Mouse (Mus musculus): ENCODE measurements at regions not wholly inside any gene's neighbourhood (a gene's known extent, or its start where the extent isn't known, plus 50 kb on each side); places are given as distances from the start of the nearest gene placed in this dataset.
A peak's percentile ranks its signal among the peaks of the same experiment; 100 is the strongest.

DNA sequence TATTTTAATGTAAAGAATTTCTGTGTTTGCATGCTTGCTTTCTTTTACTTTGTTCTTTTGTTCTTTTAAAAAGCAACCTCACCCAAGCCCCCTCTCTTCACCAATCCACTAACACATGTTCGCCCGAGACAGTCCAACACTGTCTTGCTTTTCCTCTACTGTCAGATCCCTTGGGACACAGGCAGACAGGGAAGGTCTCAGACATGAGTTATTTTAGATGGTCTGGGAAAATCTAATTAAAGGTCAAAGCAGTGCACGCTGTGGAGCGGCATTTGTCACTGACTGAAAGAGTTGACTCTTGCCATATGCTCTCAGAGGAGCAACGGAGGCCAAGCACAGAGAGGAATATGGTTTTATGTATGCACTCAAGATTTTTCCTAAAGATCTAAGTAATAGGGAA is 279.6 kb downstream of the Gm11146 start:
- peak; percentile 10 for DNase-seq (ENCODE audit: low spot score)

DNA sequence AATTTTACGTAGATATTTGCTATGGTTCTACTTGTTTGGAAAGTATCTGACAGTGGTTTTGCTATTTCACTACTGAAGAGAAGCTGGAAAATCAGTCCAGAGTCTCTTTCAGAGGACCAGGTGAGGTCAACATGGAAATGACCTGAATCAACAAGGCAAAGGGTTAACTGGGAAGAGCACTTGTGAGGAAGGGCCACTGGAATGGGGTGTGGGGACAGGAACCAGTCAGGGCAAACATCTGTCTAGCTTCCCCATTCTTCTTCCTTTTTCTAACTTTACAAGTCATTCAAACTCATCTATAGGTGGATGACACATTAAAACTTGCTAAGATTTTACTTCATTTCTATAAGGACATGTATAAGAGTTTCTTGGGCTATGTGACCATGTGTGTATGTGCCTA is 283.7 kb downstream of the Gm11146 start:
- no peak for DNase-seq (ENCODE audit: low spot score)

DNA sequence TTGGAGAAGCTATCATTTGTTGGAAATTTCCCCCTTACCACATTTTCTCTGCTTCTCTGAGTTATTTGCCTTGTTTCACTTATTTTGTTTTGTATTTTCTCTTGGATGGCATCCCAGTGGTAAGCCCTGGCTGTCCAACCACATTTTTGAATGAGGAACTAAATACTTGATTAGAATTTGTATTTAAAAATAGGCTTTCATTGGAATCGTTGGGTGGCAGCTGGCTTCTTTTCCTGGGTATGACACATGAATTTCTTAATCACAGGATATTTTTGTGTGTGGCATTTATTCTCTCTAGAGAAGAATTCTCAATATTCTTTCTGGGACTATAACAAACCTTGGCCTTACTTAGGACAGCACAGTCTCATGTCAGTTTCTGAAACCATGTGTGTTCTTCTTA is 286.5 kb downstream of the Gm11146 start:
- DNase-seq (ENCODE audit: low spot score) = no peak

DNA sequence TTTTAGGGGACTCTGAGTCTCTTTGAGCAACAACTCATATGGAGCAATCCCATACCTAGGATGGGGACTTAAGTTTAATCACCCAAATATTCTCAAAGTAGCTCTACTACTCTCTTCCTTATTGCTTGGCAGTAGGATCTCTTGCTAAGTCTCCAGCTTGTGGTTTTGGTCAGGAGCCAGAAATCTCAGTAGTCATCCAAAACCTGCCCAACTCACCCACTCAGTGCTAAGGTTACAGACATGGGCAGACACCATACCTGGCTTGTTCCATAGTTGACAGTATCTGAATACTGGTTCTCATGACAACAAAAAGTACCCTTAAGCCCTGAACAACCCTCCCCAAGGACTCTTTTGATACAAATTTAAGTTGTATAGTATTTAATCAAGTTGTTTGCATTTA is 288.7 kb downstream of the Gm11146 start:
- DNase-seq (ENCODE audit: low spot score) = no peak

DNA sequence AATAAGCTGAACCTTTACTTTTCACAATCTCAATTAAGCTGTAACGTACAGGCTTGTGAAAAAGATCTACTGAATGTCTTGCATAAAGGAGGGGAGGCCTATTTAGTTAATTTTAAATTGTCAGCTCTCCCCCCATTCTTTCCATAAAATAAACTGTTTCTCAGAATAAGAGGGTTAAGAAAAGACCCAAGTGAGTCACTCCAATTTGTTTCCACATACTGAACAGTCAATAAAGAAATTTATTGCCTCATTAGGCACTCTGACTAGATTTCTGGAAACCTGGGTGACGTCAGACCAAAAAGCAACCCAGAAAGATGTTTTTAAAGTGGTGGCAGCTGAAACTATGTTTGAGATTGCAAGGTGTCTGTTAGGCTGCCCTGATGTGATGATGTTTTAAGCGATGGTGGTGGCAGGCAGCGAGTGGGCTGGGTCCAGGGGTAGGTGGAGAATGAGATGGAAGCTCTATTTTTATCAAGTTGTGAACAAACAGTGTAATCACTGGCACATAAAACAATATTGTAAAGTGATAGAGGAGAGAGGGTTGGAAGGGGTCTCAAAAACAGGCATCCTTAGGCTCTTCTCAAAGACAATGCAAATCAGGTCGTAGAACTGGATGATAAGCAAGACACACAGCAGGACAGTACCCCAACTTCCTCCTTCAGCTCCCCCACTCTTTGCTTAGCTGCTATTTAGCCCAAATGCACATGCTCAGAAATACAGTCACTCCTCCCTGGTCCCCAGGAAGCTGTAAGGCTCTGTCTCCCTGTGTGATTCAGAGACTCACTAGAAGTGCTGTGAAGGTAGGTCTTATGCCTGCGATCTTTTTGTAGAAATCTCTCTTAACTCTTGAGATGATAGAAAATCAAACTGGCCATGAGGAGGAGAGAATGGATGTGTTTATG is 288.0 kb downstream of the Usp25 start:
- no peak for DNase-seq (ENCODE audit: low spot score)

DNA sequence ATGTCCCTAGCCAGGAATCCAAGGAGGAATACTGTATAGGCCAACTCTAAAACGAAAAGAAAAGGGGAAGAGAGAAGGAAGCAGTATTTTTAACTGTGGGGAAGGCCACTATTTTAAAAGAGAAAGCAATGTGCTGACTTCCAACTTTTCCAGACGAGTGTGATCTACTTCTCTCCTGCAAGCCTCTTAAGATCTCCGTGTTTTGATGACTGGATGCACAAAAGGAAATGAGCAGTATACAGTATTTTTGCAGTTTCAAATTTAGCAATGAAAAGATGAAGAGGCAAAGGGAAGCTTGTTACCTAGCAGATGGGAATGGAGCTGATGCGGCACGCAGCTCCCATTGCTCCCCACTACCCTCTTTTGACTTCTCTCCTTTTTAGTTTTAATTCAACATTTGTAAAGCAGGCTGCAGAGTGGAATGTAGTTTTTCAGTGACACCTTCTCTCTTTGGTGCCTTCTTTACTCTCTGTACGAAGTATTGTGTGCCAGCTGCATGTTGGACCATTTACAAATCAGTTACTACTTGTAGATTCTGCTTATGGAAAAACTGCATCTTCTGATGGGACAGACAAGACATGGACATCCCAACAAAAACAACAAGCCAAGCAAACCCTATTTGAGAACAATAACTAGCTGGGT is 287.2 kb downstream of the Usp25 start:
- DNase-seq (ENCODE audit: low spot score) = no peak

DNA sequence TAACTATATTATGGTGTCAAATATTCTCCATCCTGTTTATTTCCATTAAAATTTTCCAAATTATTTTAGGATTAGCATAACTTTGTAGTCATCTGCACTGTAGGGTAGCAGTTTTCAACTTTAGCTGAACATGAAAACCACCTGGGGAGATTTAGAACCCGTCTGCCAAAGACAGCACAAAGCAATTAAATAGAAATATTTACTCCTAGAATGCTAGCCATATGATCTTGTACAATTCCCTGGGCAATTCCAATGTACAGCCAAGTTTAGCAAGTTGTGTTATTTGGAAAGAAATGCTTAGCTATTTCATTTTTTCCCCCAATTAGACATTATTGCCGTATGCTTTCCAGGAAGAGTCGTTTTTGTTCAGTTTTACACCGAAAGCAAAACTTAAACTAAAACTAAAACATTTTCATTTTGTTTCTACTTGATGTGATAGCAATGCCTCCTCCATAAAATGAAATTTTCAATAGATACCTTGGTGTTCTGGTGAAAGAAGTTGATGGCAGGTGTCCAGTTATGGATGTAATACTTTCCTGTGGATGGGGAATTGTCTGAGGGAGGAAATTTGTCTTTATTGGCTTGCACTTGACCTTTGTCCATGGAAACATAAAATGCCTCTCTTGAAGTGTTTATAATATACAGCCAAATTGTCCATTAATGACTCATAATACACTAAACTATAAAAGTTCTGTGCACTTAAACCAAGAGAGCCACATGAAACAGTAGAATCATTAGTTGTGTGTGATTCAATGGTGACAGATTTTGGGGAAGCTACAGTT is 282.3 kb downstream of the Usp25 start:
- no peak for DNase-seq (ENCODE audit: low spot score)

DNA sequence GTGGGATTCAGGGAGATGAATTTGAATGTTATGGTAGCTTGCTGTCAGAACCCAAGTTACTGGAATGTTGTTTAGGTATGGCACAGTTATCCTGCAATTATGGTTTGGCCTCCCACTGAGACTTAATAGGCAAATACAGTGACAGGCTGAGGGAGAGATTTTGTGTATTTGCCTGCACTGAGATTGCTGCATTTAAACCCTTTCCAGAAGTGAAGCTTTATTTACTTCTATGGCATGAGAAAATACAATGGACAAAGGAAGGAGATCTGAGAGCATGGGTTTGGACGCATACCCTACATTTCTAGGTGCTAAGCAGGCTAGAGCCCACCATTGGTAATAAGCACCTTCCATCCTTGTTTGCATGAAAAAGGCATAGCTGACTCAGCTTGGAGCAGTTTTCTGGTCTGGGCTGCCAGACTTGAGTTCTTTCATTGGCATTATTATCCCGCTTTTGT is 278.8 kb downstream of the Usp25 start:
- no peak for DNase-seq (ENCODE audit: low spot score)

DNA sequence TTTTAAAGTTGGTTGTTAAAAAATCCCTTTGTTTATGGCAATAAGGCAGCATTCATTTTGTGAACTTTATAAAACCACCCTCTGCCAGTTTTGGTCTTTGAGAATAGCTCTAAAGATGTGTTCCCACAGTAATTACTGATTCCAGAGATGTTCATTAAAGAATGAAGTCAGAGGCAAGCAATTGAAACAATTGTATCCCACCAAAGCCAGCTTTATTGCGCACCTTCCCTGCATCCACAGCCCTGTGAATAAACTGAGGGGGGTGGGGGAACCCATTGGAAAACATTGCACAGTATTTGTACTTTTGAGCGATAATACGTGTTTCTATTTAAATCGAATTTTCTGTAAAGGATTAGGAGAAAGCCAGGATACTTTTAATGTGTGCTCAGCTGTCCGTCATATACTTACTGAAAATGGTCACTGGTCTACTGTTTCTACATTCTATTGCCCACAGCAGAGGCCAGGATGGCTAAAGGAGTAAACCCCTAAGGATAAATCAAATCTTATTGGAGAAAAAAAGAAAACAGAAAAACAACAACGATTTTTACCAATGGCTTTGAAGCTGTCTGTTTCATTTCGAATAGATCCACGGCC is 278.3 kb downstream of the Usp25 start:
- no peak for DNase-seq (ENCODE audit: low spot score)

DNA sequence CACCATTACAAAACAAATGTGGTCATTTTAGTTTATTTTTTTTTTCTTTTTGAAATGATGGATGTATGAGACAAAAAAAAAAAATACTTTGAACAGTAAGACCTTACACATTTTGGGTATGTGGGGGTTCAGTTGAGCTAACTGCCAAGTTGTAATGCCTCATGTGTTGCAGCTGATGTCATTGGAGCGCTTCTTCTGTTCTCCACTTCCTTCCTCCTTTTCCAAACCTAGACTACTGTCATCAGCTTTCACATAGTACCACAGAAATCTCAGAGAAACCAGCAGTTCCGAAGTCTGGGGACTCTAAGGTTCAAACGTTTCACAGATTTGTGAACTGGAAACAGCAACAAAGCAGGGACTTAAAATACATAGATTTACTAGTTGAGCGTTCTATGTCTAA is 270.7 kb downstream of the Usp25 start:
- no peak for DNase-seq (ENCODE audit: low spot score)

DNA sequence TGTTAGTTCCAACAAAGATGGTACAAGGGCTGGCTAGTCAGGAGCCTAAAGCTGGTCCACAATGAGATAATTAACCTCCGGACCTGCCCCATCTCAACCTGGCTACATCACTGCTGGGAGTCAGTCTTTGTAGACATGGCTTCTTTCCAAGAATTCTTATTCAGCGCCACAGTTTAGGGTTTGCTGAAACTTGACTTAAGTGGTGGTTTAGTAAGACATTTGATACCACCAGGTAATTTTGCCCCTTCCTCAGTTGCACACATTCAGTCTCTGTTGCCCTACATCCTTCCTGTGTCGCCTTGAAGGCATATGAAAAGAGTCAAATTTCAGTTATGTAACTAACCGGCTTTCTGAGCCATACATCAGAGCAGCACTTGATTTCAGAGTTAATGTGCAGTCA is 266.4 kb downstream of the Usp25 start:
- no peak for DNase-seq (ENCODE audit: low spot score)

DNA sequence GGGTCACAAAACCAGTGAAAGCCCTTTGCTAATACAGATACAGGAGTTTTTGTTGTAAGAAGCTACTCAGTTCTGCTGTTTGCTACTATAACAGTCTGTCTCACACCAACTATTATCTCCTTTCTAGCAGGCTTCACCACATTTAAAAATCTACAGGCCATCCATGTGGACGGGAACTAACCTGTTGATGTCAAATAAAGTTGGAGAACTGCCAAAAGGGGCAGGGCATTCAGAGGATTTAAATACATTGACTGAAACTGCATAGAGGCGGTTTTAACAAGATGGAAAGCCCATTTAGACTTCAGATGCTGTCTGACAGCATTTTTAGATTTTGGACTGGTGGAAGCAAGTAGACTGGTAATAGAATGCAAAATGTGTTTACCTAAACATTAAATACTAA is 266.0 kb downstream of the Usp25 start:
- no peak for DNase-seq (ENCODE audit: low spot score)

DNA sequence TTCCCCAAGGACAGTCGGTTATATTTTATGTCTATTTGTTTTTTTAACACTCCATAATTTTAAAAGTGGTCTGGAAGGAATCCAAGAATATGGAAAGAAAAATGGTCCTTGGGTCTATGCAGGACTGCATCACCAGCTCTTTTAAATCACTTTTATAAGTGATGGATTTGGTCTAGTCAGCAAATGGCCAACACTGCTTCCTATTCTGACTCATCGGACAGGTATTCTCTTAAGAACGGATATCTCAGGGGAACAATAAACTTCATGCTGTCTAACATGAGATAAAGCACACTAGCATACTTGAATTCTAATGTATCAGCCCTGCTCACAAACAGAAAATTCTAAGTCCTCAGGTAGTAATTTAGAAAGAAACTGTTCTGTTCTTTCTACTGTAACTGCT is 259.8 kb downstream of the Usp25 start:
- DNase-seq (ENCODE audit: low spot score) = no peak

DNA sequence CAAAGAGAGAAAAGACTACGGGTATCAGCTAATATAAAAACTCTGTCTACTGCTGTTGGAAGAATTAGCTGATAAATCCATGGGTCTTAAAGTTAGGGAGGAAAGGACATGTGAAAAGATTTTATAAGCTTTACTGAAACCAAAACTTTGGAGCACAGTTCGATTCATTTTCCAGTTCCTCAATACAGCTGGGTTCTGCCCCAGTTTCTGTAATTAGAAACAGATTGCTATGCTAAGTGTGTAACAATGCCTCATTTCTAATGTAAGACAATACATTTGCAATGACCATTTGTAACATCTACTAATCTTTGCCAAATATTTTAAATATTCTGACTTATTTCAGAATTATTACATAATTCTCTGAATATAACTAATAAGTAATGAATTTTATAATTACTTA is 255.4 kb downstream of the Usp25 start:
- no peak for DNase-seq (ENCODE audit: low spot score)

DNA sequence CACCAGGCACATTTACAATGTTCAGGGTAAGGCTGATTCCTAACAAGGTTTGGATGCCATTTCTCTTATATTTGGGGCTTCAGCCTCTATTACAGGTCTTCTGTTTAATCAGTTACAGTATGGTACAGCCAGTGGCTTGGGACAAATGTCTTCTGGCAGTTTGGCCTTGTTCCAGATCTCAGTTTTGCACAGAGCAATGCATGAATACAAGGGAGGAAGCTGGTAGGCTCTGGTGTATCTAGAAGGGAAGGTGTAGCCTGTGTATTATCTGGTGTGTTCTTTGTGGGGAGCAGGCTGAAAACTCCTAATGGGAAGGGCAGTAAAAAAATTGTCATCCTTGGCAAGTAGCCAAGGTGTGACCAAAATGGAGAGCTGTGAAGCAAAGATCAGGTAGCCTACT is 254.2 kb downstream of the Usp25 start:
- no peak for DNase-seq (ENCODE audit: low spot score)

DNA sequence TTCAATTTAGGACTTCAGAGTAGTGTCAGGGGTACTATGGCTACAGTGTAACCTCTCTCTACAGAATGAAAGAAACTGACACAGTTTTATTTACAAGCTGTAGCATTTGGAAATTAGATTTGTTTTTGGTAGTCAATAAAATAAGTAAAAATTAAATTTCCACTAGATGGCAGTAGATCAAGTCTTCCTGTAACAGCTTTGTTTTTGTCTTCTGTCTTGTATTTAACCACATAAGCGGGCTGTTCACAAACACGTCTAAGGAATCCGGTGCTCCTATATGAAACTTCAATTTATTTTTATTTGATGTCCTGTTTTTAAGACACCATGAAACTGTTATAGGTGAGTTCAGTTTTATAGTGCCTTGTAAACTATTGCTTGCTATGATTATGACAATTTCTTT is 238.8 kb downstream of the Usp25 start:
- no peak for DNase-seq (ENCODE audit: low spot score)

DNA sequence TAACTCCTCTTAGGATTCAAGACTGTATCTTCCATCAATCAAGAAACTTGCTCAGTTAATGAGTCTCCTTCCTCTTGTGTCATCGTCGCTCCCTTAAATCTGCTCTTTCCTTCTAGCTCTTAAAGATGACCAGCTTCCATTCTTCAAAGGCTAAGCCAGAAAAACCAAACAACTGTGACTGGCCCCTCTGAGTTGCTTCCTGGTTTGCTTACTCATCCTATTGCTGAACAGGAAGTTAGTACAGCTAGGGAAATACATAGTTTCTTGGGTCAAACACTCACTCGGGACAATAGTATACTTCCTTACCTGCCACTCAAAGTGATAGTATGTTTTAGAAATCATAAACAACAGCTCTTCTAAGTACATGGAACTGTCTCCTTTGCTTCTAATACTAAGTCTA is 237.9 kb downstream of the Usp25 start:
- DNase-seq (ENCODE audit: low spot score) = no peak

DNA sequence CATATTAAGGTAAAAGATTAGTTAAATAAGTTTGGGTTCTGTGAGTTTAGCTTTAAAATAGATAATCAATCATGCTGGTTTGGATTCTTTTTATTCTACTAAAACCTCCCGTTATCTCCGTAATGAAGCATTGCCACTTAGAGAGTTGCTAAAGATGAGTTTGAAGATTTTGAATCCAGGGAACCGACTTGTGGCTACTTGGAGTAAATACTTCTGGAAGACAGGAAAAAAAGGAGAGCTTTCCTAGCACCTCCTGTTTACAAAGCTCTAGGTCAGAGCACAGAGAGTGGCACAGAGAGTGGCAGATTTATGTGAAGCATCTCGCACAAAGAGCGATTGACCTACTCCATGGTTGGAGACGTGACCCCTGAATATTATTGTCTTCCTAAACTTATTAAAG is 227.4 kb downstream of the Usp25 start:
- no peak for DNase-seq (ENCODE audit: low spot score)

DNA sequence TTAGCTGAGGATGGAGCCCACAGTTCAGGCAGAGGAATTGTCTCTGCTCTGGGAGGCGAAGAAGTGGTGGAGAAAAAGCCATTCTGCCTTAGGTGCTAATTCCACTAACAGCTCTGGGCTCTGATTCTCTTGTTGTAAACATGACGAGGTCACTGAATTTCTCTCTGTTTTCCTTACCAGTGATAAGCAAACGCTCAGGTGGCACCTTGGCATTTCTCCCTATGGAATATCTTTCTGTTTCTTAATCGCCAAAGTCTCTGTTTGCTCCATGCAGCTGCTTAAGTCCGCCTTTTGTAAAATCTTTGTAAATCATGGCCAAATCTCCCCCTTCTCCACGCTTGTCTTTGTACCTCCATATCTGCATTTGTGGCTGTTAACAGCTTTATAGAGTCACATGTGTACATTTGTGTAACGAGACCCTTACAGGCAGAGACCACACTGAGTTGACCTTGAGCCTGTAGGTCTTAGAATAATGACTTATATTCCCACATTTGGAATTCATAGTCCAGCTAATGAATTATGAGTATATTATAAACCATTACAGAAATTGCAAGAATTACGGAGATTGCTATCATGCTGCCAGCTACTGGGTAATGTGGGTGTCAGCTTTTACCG is 225.8 kb downstream of the Usp25 start:
- DNase-seq (ENCODE audit: low spot score) = no peak

DNA sequence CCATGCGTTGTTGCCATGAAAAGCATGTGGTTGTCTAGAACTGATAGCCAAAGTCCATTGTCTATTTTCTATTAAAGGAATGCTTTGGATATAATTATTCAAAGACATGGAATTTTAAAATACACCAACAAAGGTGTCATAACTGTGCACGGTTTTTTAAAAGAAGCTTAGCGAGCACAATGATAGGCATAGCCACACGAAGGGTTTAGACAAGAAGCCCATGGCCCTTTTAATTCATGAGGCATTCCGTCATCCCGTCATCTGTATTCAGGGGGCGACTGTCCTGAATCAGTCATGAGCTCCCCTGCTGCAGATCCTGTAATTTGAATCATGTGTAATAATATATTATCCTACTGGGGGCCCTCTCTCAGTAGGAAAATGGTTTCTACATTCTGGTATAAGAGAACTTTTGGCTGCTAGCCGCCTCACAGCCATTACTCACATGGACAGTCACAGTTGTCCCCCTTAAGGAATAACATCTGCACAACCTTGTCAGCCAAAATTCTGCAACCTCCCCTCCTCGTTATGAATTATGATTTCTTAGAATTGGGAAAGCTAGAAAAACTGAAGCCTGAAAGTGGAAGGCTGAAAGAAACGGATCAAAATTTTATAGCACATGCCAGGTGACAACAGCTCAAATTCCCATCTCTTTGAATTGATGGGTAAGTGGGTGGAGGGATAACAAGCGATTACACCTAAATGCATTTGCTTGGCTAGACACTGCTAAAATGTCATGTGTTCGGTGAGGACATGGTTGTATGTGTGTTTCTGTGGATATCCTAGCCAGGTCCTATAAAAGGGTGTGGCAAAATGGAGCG is 225.1 kb downstream of the Usp25 start:
- DNase-seq (ENCODE audit: low spot score) = no peak
